Mouse (Mus musculus) kidney, adult 8-10 months (tissue): Measurements from ENCODE around the gene Spag8.

Source experiments
- DNase-seq, 2 experiments: peaks; one replicate each; pipeline ENCODE4 v3.0.0; 2022

The Spag8 gene

GRCm38 (mm10) chr4:43649783-43650182 lies 3.6 kb downstream of the Spag8 start:
- no peak for DNase-seq

GRCm38 (mm10) chr4:43640491-43640890 lies 12.9 kb downstream of the Spag8 start:
- DNase-seq = no peak

- no peak for DNase-seq
These were observed 13.3 kb downstream of the Spag8 start for GRCm38 (mm10) chr4:43640076-43640475.

- DNase-seq = no peak
These were observed 16.6 kb downstream of the Spag8 start for GRCm38 (mm10) chr4:43636751-43637150.

GRCm38 (mm10) chr4:43634621-43635374 lies 18.6 kb downstream of the Spag8 start:
- no peak for DNase-seq

- no peak for DNase-seq
These were observed 19.7 kb downstream of the Spag8 start for GRCm38 (mm10) chr4:43633736-43634135.

- no peak for DNase-seq
These were observed 20.1 kb downstream of the Spag8 start for GRCm38 (mm10) chr4:43633296-43633695.

GRCm38 (mm10) chr4:43631956-43632920 lies 21.2 kb downstream of the Spag8 start:
- peak in 1 of 2 experiments; percentile 15 for DNase-seq

- peak; percentile 13 to 24 for DNase-seq
These were observed 22.1 kb downstream of the Spag8 start, which contains the start of gene Npr2 for GRCm38 (mm10) chr4:43631046-43631955. Gene Npr2 (plus strand): TSS chr4:43631935.

GRCm38 (mm10) chr4:43630671-43631045 lies 22.7 kb downstream of the Spag8 start:
- no peak for DNase-seq

GRCm38 (mm10) chr4:43630030-43630581 lies 23.3 kb downstream of the Spag8 start:
- peak; percentile 80 to 89 for DNase-seq

GRCm38 (mm10) chr4:43629106-43629817 lies 24.1 kb downstream of the Spag8 start:
- peak in 1 of 2 experiments; percentile 19 for DNase-seq

- DNase-seq = no peak
These were observed 33.1 kb downstream of the Spag8 start for GRCm38 (mm10) chr4:43620146-43620778.

GRCm38 (mm10) chr4:43613060-43613730 lies 40.2 kb downstream of the Spag8 start:
- DNase-seq = no peak

- DNase-seq = no peak
These were observed 40.9 kb downstream of the Spag8 start for GRCm38 (mm10) chr4:43612534-43612933.

- DNase-seq = no peak
These were observed 48.4 kb downstream of the Spag8 start for GRCm38 (mm10) chr4:43604751-43605685.

GRCm38 (mm10) chr4:43604099-43604498 lies 49.3 kb downstream of the Spag8 start:
- DNase-seq = no peak
